Mouse (Mus musculus) myocyte (in vitro differentiated cells): ENCODE data around the gene Vmp1.

Experiments
- CEBPB ChIP-seq: IDR thresholded peaks from 2 replicates; pipeline ENCODE4 v1.6.1; 2011; ENCODE audit warnings: mild to moderate bottlenecking, moderate library complexity; ENCODE audit not compliant: poor library complexity, insufficient read depth, severe bottlenecking
- MAX ChIP-seq: IDR thresholded peaks from one replicate; pipeline ENCODE4 v1.6.1; 2011; ENCODE audit warnings: low read depth, mild to moderate bottlenecking, control low read depth
- MYOD1 ChIP-seq, 3 experiments: IDR thresholded peaks; one replicate each; pipeline ENCODE4 v1.6.1; 2011; ENCODE audit warnings: control low read depth in 2 of 3, low read depth in 2 of 3, mild to moderate bottlenecking in 2 of 3, moderate library complexity in 1 of 3; ENCODE audit not compliant: insufficient read length in 2 of 3, control insufficient read depth in 1 of 3
- MYOG ChIP-seq, 3 experiments: IDR thresholded peaks; one replicate each; pipeline ENCODE4 v1.6.1; 2011; ENCODE audit warnings: control low read depth in 2 of 3, low read depth in 2 of 3, mild to moderate bottlenecking in 2 of 3; ENCODE audit not compliant: insufficient read length in 2 of 3, control insufficient read depth in 1 of 3, insufficient read depth in 1 of 3
- POLR2A ChIP-seq: IDR thresholded peaks from one replicate; pipeline ENCODE4 v1.6.1; 2011; ENCODE audit warnings: low read depth, mild to moderate bottlenecking, control low read depth, moderate library complexity; ENCODE audit not compliant: insufficient read length
- POLR2AphosphoS2 ChIP-seq: IDR thresholded peaks from one replicate; pipeline ENCODE4 v1.6.1; 2011; ENCODE audit warnings: low read depth, control low read depth; ENCODE audit not compliant: insufficient read length
- REST ChIP-seq: IDR thresholded peaks from one replicate; pipeline ENCODE4 v1.6.1; 2011; ENCODE audit warnings: mild to moderate bottlenecking, control low read depth, moderate library complexity; ENCODE audit not compliant: insufficient read depth, insufficient read length
- TCF12 ChIP-seq: IDR thresholded peaks from one replicate; pipeline ENCODE4 v1.6.1; 2011; ENCODE audit warnings: mild to moderate bottlenecking, control low read depth; ENCODE audit not compliant: poor library complexity, insufficient read depth, severe bottlenecking
- TCF3 ChIP-seq: IDR thresholded peaks from one replicate; pipeline ENCODE4 v1.6.1; 2011; ENCODE audit warnings: low read depth, control low read depth; ENCODE audit not compliant: insufficient read length
- USF1 ChIP-seq: IDR thresholded peaks from one replicate; pipeline ENCODE4 v1.6.1; 2011; ENCODE audit warnings: low read depth, mild to moderate bottlenecking, control low read depth, moderate library complexity

GRCm38 (mm10) chr11:86594188-86594876 lies 89.3 kb downstream of the Vmp1 start:
- TF ChIP-seq POLR2A (no peak), TCF12 (no peak), POLR2AphosphoS2 (no peak), TCF3 (no peak), USF1 (no peak), MAX (no peak), MYOD1 (IDR thresholded peaks at IDR 0.05; ENCODE audit: control insufficient read depth in 1 of 3, insufficient read length in 2 of 3, low read depth in 2 of 3) (no peak), MYOG (IDR thresholded peaks at IDR 0.05; ENCODE audit: control insufficient read depth in 1 of 3, insufficient read depth in 1 of 3, insufficient read length in 2 of 3, low read depth in 2 of 3) (no peak), REST (no peak), CEBPB (no peak)
